Mouse (Mus musculus) limb, embryonic 14.5 days (tissue): ENCODE data around the gene Ing1. TPM values are rescaled to one million over a fixed set of nuclear protein-coding genes. Genes with fewer than 3 reads are reported as not detected.

Source experiments
- ATAC-seq: fragments of 200-750 bp; cut with Nextera tagmentation; 2 replicates; pipeline ENCODE4 v1.8.0; 2017; ENCODE audit warnings: low read depth, moderate number of reproducible peaks, moderate TSS enrichment; ENCODE audit not compliant: low FRiP score
- DNase-seq: peaks from one replicate; pipeline ENCODE4 v3.0.0-alpha.2; 2015; ENCODE audit warnings: low spot score
- H3K27ac ChIP-seq: fragments of 300-500 bp; sonication (generic); replicated peaks from 2 replicates; pipeline ENCODE4 v1.5.1; 2014; ENCODE audit warnings: low read depth, mild to moderate bottlenecking, low read length, moderate library complexity, mixed read lengths
- H3K27me3 ChIP-seq: fragments of 300-500 bp; sonication (generic); 2 replicates; pipeline ENCODE4 v1.6.1; 2014; ENCODE audit warnings: low read length, mixed read lengths; ENCODE audit not compliant: control insufficient read depth, insufficient read depth
- H3K36me3 ChIP-seq: fragments of 300-500 bp; sonication (generic); 2 replicates; pipeline ENCODE4 v1.6.1; 2014; ENCODE audit warnings: mild to moderate bottlenecking, low read length, moderate library complexity, mixed read lengths; ENCODE audit not compliant: control insufficient read depth, insufficient read depth
- H3K4me1 ChIP-seq: fragments of 300-500 bp; sonication (generic); 2 replicates; pipeline ENCODE4 v1.6.1; 2014; ENCODE audit warnings: antibody characterized with exemption, low read length, mixed read lengths; ENCODE audit not compliant: control insufficient read depth, insufficient read depth
- H3K4me2 ChIP-seq: fragments of 300-500 bp; sonication (generic); replicated peaks from 2 replicates; pipeline ENCODE4 v1.6.1; 2014; ENCODE audit warnings: low read depth, mild to moderate bottlenecking, low read length, moderate library complexity; ENCODE audit not compliant: severe bottlenecking
- H3K4me3 ChIP-seq: fragments of 300-500 bp; sonication (generic); replicated peaks from 2 replicates; pipeline ENCODE4 v1.5.1; 2014; ENCODE audit warnings: low read length
- H3K9ac ChIP-seq: fragments of 300-500 bp; sonication (generic); 2 replicates; pipeline ENCODE4 v1.6.1; 2014; ENCODE audit warnings: mild to moderate bottlenecking, low read depth, low read length, moderate library complexity; ENCODE audit not compliant: severe bottlenecking
- H3K9me3 ChIP-seq: fragments of 300-500 bp; sonication (generic); 2 replicates; pipeline ENCODE4 v1.6.1; 2016; ENCODE audit warnings: low read length; ENCODE audit not compliant: control insufficient read depth
- POLR2A ChIP-seq: fragments of 200-500 bp; IDR thresholded peaks from 2 replicates; pipeline ENCODE4 v1.8.0; 2012; ENCODE audit warnings: inconsistent platforms, mild to moderate bottlenecking, moderate library complexity, borderline replicate concordance; ENCODE audit not compliant: insufficient read depth, insufficient read length; ENCODE audit errors: extremely low read depth
- WGBS: fragments of 180-500 bp; shearing (Covaris S2); extraction: QIAGEN DNeasy Blood & Tissue Kit; methylation state at CpG from one replicate; pipeline ENCODE4 v1.1.7; 2014; 5-methylcytosine and 5-hydroxymethylcytosine counted together
- polyA plus RNA-seq, 2 experiments: library from polyadenylated mRNA; depleted of rRNA in 1 of 2; stranded (reverse) in 1 of 2; unstranded in 1 of 2; fragments of >200 nt; fragmentation: Nextera tagmentation in 1 of 2; extraction: Ambion mirVana in 1 of 2; gene quantifications; 2 replicates each; pipeline versions ENCODE4 v1.2.1 to v1.2.3; 2012 to 2014

The Ing1 gene
- polyA plus RNA-seq, 2 experiments = 42.9 to 63.6 TPM

- no peak overlapping the region for H3K27ac ChIP-seq
- DNase-seq = no peak
Measured at GRCm38 (mm10) chr8:11540182-11540581, 15.2 kb upstream of the Ing1 start.

GRCm38 (mm10) chr8:11542031-11542430, 13.3 kb upstream of the Ing1 start:
- H3K4me3 ChIP-seq = no peak overlapping the region
- H3K4me2 ChIP-seq = no peak overlapping the region
- no peaks in the 10 kb centered on the region for H3K27me3 ChIP-seq
- 97% methylated on average over 12 of the region's 12 CpGs for WGBS
- no peaks in the 10 kb centered on the region for H3K9me3 ChIP-seq
- no peak for TF ChIP-seq POLR2A
- no peak overlapping the region for H3K27ac ChIP-seq
- H3K9ac ChIP-seq = no peak overlapping the region
- peaks cover 57% of the 10 kb centered on the region for H3K36me3 ChIP-seq
- DNase-seq (no peak), ATAC-seq (no peak)
- H3K4me1 ChIP-seq = no peaks in the 10 kb centered on the region

More at GRCm38 (mm10) chr8:11540182-11540581, 15.2 kb upstream of the Ing1 start:
- no peaks in the 10 kb centered on the region for H3K9me3 ChIP-seq
- no peak for TF ChIP-seq POLR2A
- no peak for ATAC-seq
- no peak overlapping the region for H3K4me2 ChIP-seq
- no peaks in the 10 kb centered on the region for H3K4me1 ChIP-seq
- H3K9ac ChIP-seq = no peak overlapping the region
- H3K4me3 ChIP-seq = no peak overlapping the region
- no peaks in the 10 kb centered on the region for H3K27me3 ChIP-seq
- H3K36me3 ChIP-seq = peaks cover 53% of the 10 kb centered on the region
- WGBS = 90% methylated on average over 8 of the region's 8 CpGs

- no peak overlapping the region for H3K4me3 ChIP-seq
- no peak overlapping the region for H3K27ac ChIP-seq
- no peak for ATAC-seq
- H3K36me3 ChIP-seq = peaks cover 49% of the 10 kb centered on the region
- DNase-seq = no peak
- H3K4me1 ChIP-seq = no peaks in the 10 kb centered on the region
- no peak overlapping the region for H3K9ac ChIP-seq
- 82% methylated on average over 4 of the region's 4 CpGs for WGBS
- H3K4me2 ChIP-seq = no peak overlapping the region
- no peaks in the 10 kb centered on the region for H3K27me3 ChIP-seq
- TF ChIP-seq POLR2A = no peak
- H3K9me3 ChIP-seq = no peaks in the 10 kb centered on the region
Measured at GRCm38 (mm10) chr8:11542866-11543265, 12.5 kb upstream of the Ing1 start.

- no peaks in the 10 kb centered on the region for H3K9me3 ChIP-seq
- ATAC-seq (no peak), DNase-seq (peak; percentile 22)
- H3K9ac ChIP-seq = no peak overlapping the region
- no peak for TF ChIP-seq POLR2A
- no peak overlapping the region for H3K27ac ChIP-seq
- H3K4me3 ChIP-seq = no peak overlapping the region
- peaks cover 45% of the 10 kb centered on the region for H3K36me3 ChIP-seq
- H3K4me2 ChIP-seq = no peak overlapping the region
- no peaks in the 10 kb centered on the region for H3K4me1 ChIP-seq
- WGBS = 61% methylated on average over 3 of the region's 3 CpGs
- H3K27me3 ChIP-seq = no peaks in the 10 kb centered on the region
Measured at GRCm38 (mm10) chr8:11544386-11544785, 11.0 kb upstream of the Ing1 start.

- Histone ChIP-seq H3K27ac (no peak overlapping the region), H3K4me1 (peaks cover 9% of the 10 kb centered on the region), H3K9me3 (no peaks in the 10 kb centered on the region), H3K4me3 (no peak overlapping the region), H3K27me3 (no peaks in the 10 kb centered on the region), H3K36me3 (peaks cover 21% of the 10 kb centered on the region), H3K9ac (no peak overlapping the region), H3K4me2 (no peak overlapping the region)
- ATAC-seq (no peak), DNase-seq (no peak)
- 56% methylated on average over 6 of the region's 6 CpGs for WGBS
- no peak for TF ChIP-seq POLR2A
Measured at GRCm38 (mm10) chr8:11547063-11547462, 8.3 kb upstream of the Ing1 start.

GRCm38 (mm10) chr8:11549706-11550105, 5.7 kb upstream of the Ing1 start:
- ATAC-seq = no peak
- H3K27me3 ChIP-seq = no peaks in the 10 kb centered on the region
- no peak for TF ChIP-seq POLR2A
- peaks cover 7% of the 10 kb centered on the region; the same call in 1 of the 2 replicates for H3K36me3 ChIP-seq
- H3K4me2 ChIP-seq = peak overlapping the region; percentile 67
- peak overlapping the region; percentile 75; the same call in 1 of the 2 replicates for H3K9ac ChIP-seq
- peak; percentile 58 for DNase-seq
- no peaks in the 10 kb centered on the region for H3K9me3 ChIP-seq
- no peak overlapping the region for H3K27ac ChIP-seq
- 21% methylated on average over 7 of the region's 7 CpGs for WGBS
- peaks cover 9% of the 10 kb centered on the region for H3K4me1 ChIP-seq
- peak overlapping the region; percentile 64 for H3K4me3 ChIP-seq
